ENCODE assay signal across 9 mouse cellular contexts in genomic region chr3:68053538-68053937, GRCm38 (mm10). TPM values are rescaled to one million over a fixed set of nuclear protein-coding genes. Genes with fewer than 3 reads are reported as not detected.
DNase-seq lines count a peak whose midpoint lies in the region; ATAC-seq and TF ChIP-seq lines count a peak whose summit lies in the region.
"Had no signal": no experiment of that assay in that cellular context is flagged by ENCODE, and none has a peak within 500 bp of the region (broad histone marks: within the 10 kb centered on the region; RNA-seq: fewer than 3 reads in every experiment).

No protein-coding gene starts in this region.

- no peaks in the 10 kb centered on the region for H3K36me3 ChIP-seq in heart, adult 2 months (ENCODE audit: control insufficient read depth, insufficient read depth, low read length)
- no peaks in the 10 kb centered on the region for H3K36me3 ChIP-seq in heart, embryonic 10.5 days
- H3K36me3 ChIP-seq: midbrain, embryonic 15.5 days had no signal

- peak; percentile 38; the same call in 1 of the 2 replicates for ATAC-seq in megakaryocyte, adult 5-6 weeks (ENCODE audit: poor library complexity, severe bottlenecking)
- ATAC-seq: midbrain, embryonic 15.5 days had no signal

- intact Hi-C loops in heart, adult 2 months (cut with DNase I) = no loop called here
- intact Hi-C loops in heart, postnatal 25 days (cut with DNase I) = loop anchor here (10.0 kb wide), 1 partner anchor 661 kb away; no protein-coding TSS in a partner anchor

- no peaks in the 10 kb centered on the region for H3K9me3 ChIP-seq in heart, embryonic 10.5 days
- H3K9me3 ChIP-seq: midbrain, embryonic 15.5 days had no signal

- TF ChIP-seq CTCF in heart, adult 2 months (IDR thresholded peaks at IDR 0.05) = peak; percentile 87
- TF ChIP-seq CTCF in lung, adult 2 months (IDR thresholded peaks at IDR 0.05; ENCODE audit: insufficient read depth, low read length) = peak; percentile 23; the same call in 1 of the 2 replicates

- no peaks in the 10 kb centered on the region for H3K4me1 ChIP-seq in heart, adult 2 months (ENCODE audit: control insufficient read depth, insufficient read depth, low read length)
- H3K4me1 ChIP-seq in heart, embryonic 10.5 days = peaks cover 6% of the 10 kb centered on the region; the same call in 1 of the 2 replicates
- H3K4me1 ChIP-seq in lung, adult 2 months (ENCODE audit: control insufficient read depth, insufficient read depth, low read length) = no peaks in the 10 kb centered on the region
- H3K4me1 ChIP-seq: midbrain, embryonic 15.5 days had no signal

- no peak for TF ChIP-seq POLR2A in heart, adult 2 months (IDR thresholded peaks at IDR 0.05; ENCODE audit: insufficient read depth, low read depth, low read length)
- no peak for TF ChIP-seq POLR2A in lung, adult 2 months (IDR thresholded peaks at IDR 0.05; ENCODE audit: borderline replicate concordance, extremely low read depth, low read depth, low read length)

- no peak overlapping the region for H3K27ac ChIP-seq in heart, adult 2 months
- H3K27ac ChIP-seq in heart, embryonic 10.5 days = no peak overlapping the region
- H3K27ac ChIP-seq: midbrain, embryonic 15.5 days had no signal

- no peak overlapping the region for H3K4me3 ChIP-seq in heart, adult 2 months
- no peak overlapping the region for H3K4me3 ChIP-seq in heart, embryonic 10.5 days
- no peak overlapping the region for H3K4me3 ChIP-seq in lung, adult 2 months (replicated peaks; ENCODE audit: extremely low read depth, low read depth, low read length)
- H3K4me3 ChIP-seq: midbrain, embryonic 15.5 days had no signal

- H3K9ac ChIP-seq in heart, adult 2 months (ENCODE audit: low read depth, low read length) = no peak overlapping the region
- H3K9ac ChIP-seq: midbrain, embryonic 15.5 days had no signal

- H3K79me2 ChIP-seq in heart, adult 2 months (replicated peaks; ENCODE audit: control insufficient read depth, insufficient read depth, low read length) = no peaks in the 10 kb centered on the region

- no peaks in the 10 kb centered on the region; the same call in none of the 2 replicates for H3K27me3 ChIP-seq in heart, adult 2 months (ENCODE audit: control insufficient read depth, insufficient read depth, low read length)
- H3K27me3 ChIP-seq in heart, embryonic 10.5 days (ENCODE audit: insufficient read depth, poor library complexity, severe bottlenecking) = no peaks in the 10 kb centered on the region

- DNase-seq in heart, adult 2 months = no peak
- DNase-seq in heart, embryonic 10.5 days (ENCODE audit: low spot score) = no peak
- no peak for DNase-seq in lung, adult 2 months
- no peak for DNase-seq in lung, adult 18-20 months
- peak; percentile 34 for DNase-seq in adipocyte (ENCODE audit: low spot score)
- DNase-seq in gastrocnemius, postnatal 4 days (ENCODE audit: low spot score in 2 of 2) = no peak
- DNase-seq in heart, postnatal 25 days (ENCODE audit: low spot score) = no peak

- TF ChIP-seq EP300 in heart, adult 2 months (IDR thresholded peaks at IDR 0.05; ENCODE audit: insufficient read depth, low read depth, low read length) = no peak

- WGBS in heart, adult 2 months = 49% methylated on average over 2 of the region's 2 CpGs
- 46% methylated on average over 2 of the region's 2 CpGs for WGBS in heart, embryonic 10.5 days
- 49% methylated on average over 2 of the region's 2 CpGs for WGBS in lung, adult 2 months

RNA-seq across cellular contexts. Expression of gene Schip1, which starts 11.1 kb away (rescaled TPM):
- total RNA-seq in heart, adult 2 months (2021) = 100 to 1,000 TPM; 163 to 181 TPM
- 44.3 and 100 TPM in 2 replicates for polyA plus RNA-seq in heart, adult 2 months (2012; rRNA removed)
- polyA plus RNA-seq in heart, embryonic 10.5 days (2016; fragmentation: Nextera tagmentation; extraction: Ambion mirVana) = 71.0 and 82.1 TPM in 2 replicates
- 22.5 and 29.5 TPM in 2 replicates for polyA plus RNA-seq in lung, adult 2 months (2012; rRNA removed)
- total RNA-seq in megakaryocyte, adult 5-6 weeks (2015) = 0.11 and 0.25 TPM in 2 replicates
- not detected in 2 replicates for total RNA-seq in megakaryocyte, adult 5-6 weeks (2017)
- total RNA-seq in gastrocnemius, postnatal 4 days (2021) = 10 to 100 TPM; 76.4 to 77.8 TPM
- 100 to 1,000 TPM; 200 to 207 TPM for total RNA-seq in heart, postnatal 25 days (2021)

Comparison
In these comparisons a context has a peak if more than half of its experiments do, and no peak if none do; other contexts are left out.
1. RNA of gene Schip1, which starts 11.1 kb away (total RNA-seq): 200 to 207 TPM in heart, postnatal 25 days, 163 to 181 TPM in heart, adult 2 months and 76.4 to 77.8 TPM in gastrocnemius, postnatal 4 days; 0.11 to 0.25 TPM in megakaryocyte, adult 5-6 weeks; every median in the first group is over 10 times any median in the second.